Mouse (Mus musculus) hindbrain, embryonic 14.5 days (tissue): ENCODE results near the gene Abca17. TPM values are rescaled to one million over a fixed set of nuclear protein-coding genes. Genes with fewer than 3 reads are reported as not detected.

Source experiments
- ATAC-seq: fragments of 200-750 bp; cut with Nextera tagmentation; 2 replicates; pipeline ENCODE4 v1.8.0; 2017; ENCODE audit warnings: moderate number of reproducible peaks, mild to moderate bottlenecking, moderate TSS enrichment, moderate library complexity; ENCODE audit not compliant: low FRiP score
- DNase-seq: peaks from one replicate; pipeline ENCODE4 v3.0.0-alpha.2; 2015; ENCODE audit warnings: low spot score
- H3K27ac ChIP-seq: fragments of 300-500 bp; sonication (generic); 2 replicates; pipeline ENCODE4 v1.5.1; 2014; ENCODE audit warnings: mild to moderate bottlenecking, moderate library complexity
- H3K27me3 ChIP-seq: fragments of 300-500 bp; sonication (generic); 2 replicates; pipeline ENCODE4 v1.6.1; 2014; ENCODE audit warnings: mild to moderate bottlenecking, low read length, mixed read lengths; ENCODE audit not compliant: control insufficient read depth, insufficient read depth
- H3K36me3 ChIP-seq: fragments of 300-500 bp; sonication (generic); replicated peaks from 2 replicates; pipeline ENCODE4 v1.6.1; 2014; ENCODE audit not compliant: control insufficient read depth, insufficient read depth
- H3K4me1 ChIP-seq: fragments of 300-500 bp; sonication (generic); replicated peaks from 2 replicates; pipeline ENCODE4 v1.6.1; 2014; ENCODE audit warnings: antibody characterized with exemption, low read length, mixed read lengths; ENCODE audit not compliant: control insufficient read depth, insufficient read depth
- H3K4me2 ChIP-seq: fragments of 300-500 bp; sonication (generic); replicated peaks from 2 replicates; pipeline ENCODE4 v1.6.1; 2014; ENCODE audit warnings: mild to moderate bottlenecking, moderate library complexity
- H3K4me3 ChIP-seq: fragments of 300-500 bp; sonication (generic); replicated peaks from 2 replicates; pipeline ENCODE4 v1.5.1; 2014; ENCODE audit warnings: mild to moderate bottlenecking, low read length
- H3K9ac ChIP-seq: fragments of 300-500 bp; sonication (generic); 2 replicates; pipeline ENCODE4 v1.6.1; 2014
- H3K9me3 ChIP-seq: fragments of 300-500 bp; sonication (generic); 2 replicates; pipeline ENCODE4 v1.6.1; 2016; ENCODE audit warnings: low read length; ENCODE audit not compliant: control insufficient read depth
- WGBS: fragments of 180-500 bp; shearing (Covaris S2); extraction: QIAGEN DNeasy Blood & Tissue Kit; methylation state at CpG from one replicate; pipeline ENCODE4 v1.1.7; 2014; 5-methylcytosine and 5-hydroxymethylcytosine counted together
- polyA plus RNA-seq: library from polyadenylated mRNA; unstranded; fragments of >200 nt; fragmentation: Nextera tagmentation; extraction: Ambion mirVana; gene quantifications from 2 replicates; pipeline ENCODE4 v1.2.1, GENCODE M21; 2014

Gene Abca17
- polyA plus RNA-seq, 1 experiment from 2014 or later, result 0.63 TPM

- WGBS, result 91% methylated on average over 4 of the region's 4 CpGs
- ATAC-seq (no peak), DNase-seq (no peak)
- Histone ChIP-seq H3K27ac (no peak overlapping the region), H3K4me2 (no peak overlapping the region), H3K4me1 (no peaks in the 10 kb centered on the region), H3K4me3 (no peak overlapping the region), H3K27me3 (no peaks in the 10 kb centered on the region), H3K9ac (no peak overlapping the region), H3K36me3 (no peaks in the 10 kb centered on the region), H3K9me3 (no peaks in the 10 kb centered on the region)
Observed at GRCm38 (mm10) chr17:24300651-24301050, 50.2 kb downstream of the Abca17 start.

- no peak overlapping the region for H3K27ac ChIP-seq
- no peak overlapping the region for H3K4me3 ChIP-seq
- no peaks in the 10 kb centered on the region for H3K27me3 ChIP-seq
- WGBS, result 84% methylated on average over 5 of the region's 5 CpGs
- no peak for DNase-seq
- no peak overlapping the region for H3K9ac ChIP-seq
- no peak overlapping the region for H3K4me2 ChIP-seq
- H3K9me3 ChIP-seq, result no peaks in the 10 kb centered on the region
- no peaks in the 10 kb centered on the region for H3K4me1 ChIP-seq
- no peaks in the 10 kb centered on the region for H3K36me3 ChIP-seq
- no peak for ATAC-seq
Observed at GRCm38 (mm10) chr17:24289338-24289737, 61.5 kb downstream of the Abca17 start.

GRCm38 (mm10) chr17:24288477-24288876 lies 62.4 kb downstream of the Abca17 start:
- no peak overlapping the region for H3K27ac ChIP-seq
- no peaks in the 10 kb centered on the region for H3K36me3 ChIP-seq
- no peaks in the 10 kb centered on the region for H3K27me3 ChIP-seq
- no peak overlapping the region for H3K9ac ChIP-seq
- DNase-seq (no peak), ATAC-seq (no peak)
- H3K4me1 ChIP-seq, result no peaks in the 10 kb centered on the region
- no peak overlapping the region for H3K4me2 ChIP-seq
- no peak overlapping the region for H3K4me3 ChIP-seq
- H3K9me3 ChIP-seq, result no peaks in the 10 kb centered on the region
- whole genome bisulfite sequencing, result 91% methylated on average over 9 of the region's 9 CpGs

GRCm38 (mm10) chr17:24285680-24286079 lies 65.2 kb downstream of the Abca17 start:
- 72% methylated on average over 3 of the region's 3 CpGs for WGBS
- Histone ChIP-seq H3K9ac (no peak overlapping the region), H3K27ac (no peak overlapping the region), H3K4me2 (no peak overlapping the region), H3K4me3 (no peak overlapping the region), H3K27me3 (no peaks in the 10 kb centered on the region), H3K9me3 (no peaks in the 10 kb centered on the region), H3K4me1 (no peaks in the 10 kb centered on the region), H3K36me3 (no peaks in the 10 kb centered on the region)
- ATAC-seq, result no peak
- DNase-seq, result no peak

GRCm38 (mm10) chr17:24283266-24283818 lies 67.5 kb downstream of the Abca17 start:
- Histone ChIP-seq H3K4me1 (no peaks in the 10 kb centered on the region), H3K4me3 (no peak overlapping the region), H3K9ac (no peak overlapping the region), H3K36me3 (no peaks in the 10 kb centered on the region), H3K4me2 (no peak overlapping the region), H3K27ac (no peak overlapping the region), H3K27me3 (no peaks in the 10 kb centered on the region), H3K9me3 (no peaks in the 10 kb centered on the region)
- ATAC-seq, result no peak
- DNase-seq, result no peak
- WGBS, result 73% methylated on average over 9 of the region's 9 CpGs

GRCm38 (mm10) chr17:24282637-24283036 lies 68.2 kb downstream of the Abca17 start:
- Histone ChIP-seq H3K27me3 (no peaks in the 10 kb centered on the region), H3K9ac (no peak overlapping the region), H3K4me2 (no peak overlapping the region), H3K36me3 (no peaks in the 10 kb centered on the region), H3K4me3 (no peak overlapping the region), H3K9me3 (no peaks in the 10 kb centered on the region), H3K27ac (no peak overlapping the region), H3K4me1 (no peaks in the 10 kb centered on the region)
- WGBS, result 65% methylated on average over 4 of the region's 4 CpGs
- ATAC-seq (no peak), DNase-seq (no peak)

- H3K9ac ChIP-seq, result no peak overlapping the region
- 84% methylated on average over 4 of the region's 4 CpGs for WGBS
Observed at GRCm38 (mm10) chr17:24279907-24280306, 71.0 kb downstream of the Abca17 start.

GRCm38 (mm10) chr17:24267133-24267532 lies 83.7 kb downstream of the Abca17 start:
- 88% methylated on average over 1 of the region's 1 CpGs for WGBS
- no peak for DNase-seq
- no peak overlapping the region for H3K4me3 ChIP-seq
- no peaks in the 10 kb centered on the region for H3K27me3 ChIP-seq
- no peaks in the 10 kb centered on the region for H3K9me3 ChIP-seq
- no peaks in the 10 kb centered on the region for H3K4me1 ChIP-seq
- ATAC-seq, result no peak
- H3K27ac ChIP-seq, result no peak overlapping the region
- no peaks in the 10 kb centered on the region for H3K36me3 ChIP-seq
- no peak overlapping the region for H3K9ac ChIP-seq
- H3K4me2 ChIP-seq, result no peak overlapping the region

More at GRCm38 (mm10) chr17:24279907-24280306, 71.0 kb downstream of the Abca17 start:
- Histone ChIP-seq H3K27ac (no peak overlapping the region), H3K27me3 (no peaks in the 10 kb centered on the region), H3K9me3 (no peaks in the 10 kb centered on the region), H3K4me3 (no peak overlapping the region), H3K4me2 (no peak overlapping the region), H3K4me1 (no peaks in the 10 kb centered on the region), H3K36me3 (no peaks in the 10 kb centered on the region)
- ATAC-seq, result no peak
- no peak for DNase-seq

GRCm38 (mm10) chr17:24264766-24265165 lies 86.1 kb downstream of the Abca17 start:
- ATAC-seq (no peak), DNase-seq (no peak)
- no peaks in the 10 kb centered on the region for H3K9me3 ChIP-seq
- no peak overlapping the region for H3K4me2 ChIP-seq
- no peak overlapping the region for H3K27ac ChIP-seq
- no peaks in the 10 kb centered on the region for H3K4me1 ChIP-seq
- H3K27me3 ChIP-seq, result no peaks in the 10 kb centered on the region
- H3K9ac ChIP-seq, result no peak overlapping the region
- H3K4me3 ChIP-seq, result no peak overlapping the region
- H3K36me3 ChIP-seq, result no peaks in the 10 kb centered on the region
- 88% methylated on average over 2 of the region's 2 CpGs for WGBS

GRCm38 (mm10) chr17:24260516-24260915 lies 90.4 kb downstream of the Abca17 start:
- Histone ChIP-seq H3K9ac (no peak overlapping the region), H3K27me3 (no peaks in the 10 kb centered on the region), H3K4me1 (no peaks in the 10 kb centered on the region), H3K4me3 (no peak overlapping the region), H3K9me3 (no peaks in the 10 kb centered on the region), H3K27ac (no peak overlapping the region), H3K36me3 (no peaks in the 10 kb centered on the region), H3K4me2 (no peak overlapping the region)
- DNase-seq (no peak), ATAC-seq (no peak)
- 75% methylated on average over 4 of the region's 4 CpGs for whole genome bisulfite sequencing
